Mouse (Mus musculus): ENCODE data around the gene Pgghg. TPM values are rescaled to one million over a fixed set of nuclear protein-coding genes. Genes with fewer than 3 reads are reported as not detected.
"Not testable (repeated sequence)": the region's sequence is repeated elsewhere in the genome, so short reads cannot be mapped to it uniquely, and the experiment has no call there.

Pgghg gene
- polyA plus RNA-seq, 1 experiment from 2014 or later = 23.1 TPM

DNA sequence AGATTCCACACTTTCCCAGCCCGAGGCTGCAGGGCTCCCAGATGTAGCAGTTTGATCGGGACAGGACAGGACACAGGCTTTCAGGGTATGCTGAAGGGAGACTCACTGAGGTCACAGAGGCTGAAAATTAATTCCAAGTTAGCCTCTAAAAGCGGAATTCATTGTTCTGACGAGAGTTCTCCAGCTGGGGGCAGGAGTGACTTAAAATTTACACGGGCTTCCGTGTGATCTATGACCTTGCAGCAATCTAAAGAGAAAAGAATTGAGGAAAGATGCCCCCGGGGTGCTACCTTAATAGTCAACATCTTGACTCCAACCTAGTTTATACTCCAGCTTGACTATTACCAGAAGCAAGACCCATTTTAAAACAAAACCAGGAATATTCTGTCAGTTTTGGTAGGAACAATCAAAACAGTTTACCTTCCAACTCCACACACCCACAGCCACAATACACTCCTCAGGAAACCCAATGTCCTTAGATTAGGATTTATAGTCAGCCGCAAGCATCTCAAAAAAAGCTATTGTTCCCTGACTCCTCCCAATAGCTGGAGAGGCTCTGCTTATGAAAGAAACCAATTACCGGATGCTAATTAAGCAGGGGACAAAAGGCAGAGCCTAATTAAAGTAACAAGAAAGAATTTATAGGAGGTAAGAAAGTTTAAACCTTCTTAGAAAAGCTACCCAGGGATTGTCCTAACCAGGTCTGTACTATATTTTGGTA, 18.1 kb downstream of the Pgghg start:
- H3K4me2 ChIP-seq = no peak overlapping the region
- peak overlapping the region; percentile 60 for H3K27ac ChIP-seq
- no peak for ATAC-seq (ENCODE audit: insufficient number of reproducible peaks, low FRiP score, low TSS enrichment, low read depth)
- H3K4me3 ChIP-seq = no peak overlapping the region
- H3K36me3 ChIP-seq = no peaks in the 10 kb centered on the region
- H3K27me3 ChIP-seq = no peaks in the 10 kb centered on the region
- H3K9me3 ChIP-seq = no peaks in the 10 kb centered on the region
- H3K9ac ChIP-seq = no peak overlapping the region
- WGBS = 8% methylated on average over 9 of the region's 9 CpGs
- H3K4me1 ChIP-seq = peaks cover 18% of the 10 kb centered on the region

DNA sequence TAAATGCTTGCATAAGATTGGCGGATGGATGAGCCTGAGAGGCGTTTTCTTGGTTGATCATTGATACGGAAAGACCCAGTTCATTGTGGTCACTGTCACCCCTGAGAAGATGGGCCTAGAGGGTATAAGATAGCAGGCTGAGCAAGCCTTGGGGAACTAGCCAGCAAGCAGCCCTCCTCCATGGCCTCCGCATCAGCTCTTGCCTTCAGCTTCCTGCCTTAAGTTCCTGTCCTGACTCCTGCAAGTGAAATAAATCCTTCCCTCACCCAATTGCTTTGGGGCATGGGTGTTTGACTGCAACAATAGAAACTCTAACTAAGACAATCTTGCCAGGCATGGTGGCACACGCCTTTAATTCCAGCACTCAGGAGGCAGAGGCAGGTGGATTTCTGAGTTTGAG, 18.8 kb downstream of the Pgghg start:
- Histone ChIP-seq H3K4me3 (no peak overlapping the region), H3K4me2 (no peak overlapping the region), H3K27me3 (no peaks in the 10 kb centered on the region), H3K9me3 (no peaks in the 10 kb centered on the region), H3K36me3 (no peaks in the 10 kb centered on the region), H3K4me1 (peaks cover 15% of the 10 kb centered on the region), H3K9ac (no peak overlapping the region), H3K27ac (no peak overlapping the region; the same call in 1 of the 2 replicates)
- no peak for ATAC-seq (ENCODE audit: insufficient number of reproducible peaks, low FRiP score, low TSS enrichment, low read depth)
- 75% methylated on average over 5 of the region's 5 CpGs for WGBS

DNA sequence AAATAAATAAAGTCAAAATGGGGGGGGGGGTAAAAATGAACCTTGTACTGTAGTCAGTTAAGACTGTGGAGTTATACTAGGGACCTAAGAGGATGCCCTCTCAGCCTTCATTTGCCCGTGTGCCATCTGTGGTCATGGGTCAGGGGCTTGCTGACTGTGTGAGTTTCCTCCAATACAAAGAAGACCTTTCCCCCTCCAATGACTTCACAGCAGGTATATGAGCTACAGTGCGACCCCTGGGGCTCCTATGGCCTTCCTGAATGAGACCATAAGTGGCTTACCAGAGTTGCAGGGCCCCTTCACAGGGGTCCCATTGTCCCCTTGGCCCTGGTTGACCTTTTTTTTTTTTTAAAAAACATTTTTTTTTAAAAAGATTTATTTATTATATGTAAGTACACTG, 20.2 kb downstream of the Pgghg start:
- H3K9me3 ChIP-seq = no peaks in the 10 kb centered on the region
- no peak overlapping the region for H3K4me3 ChIP-seq
- 77% methylated on average over 2 of the region's 2 CpGs for WGBS
- no peaks in the 10 kb centered on the region for H3K27me3 ChIP-seq
- H3K27ac ChIP-seq = no peak overlapping the region
- peaks cover 10% of the 10 kb centered on the region for H3K4me1 ChIP-seq
- no peaks in the 10 kb centered on the region for H3K36me3 ChIP-seq
- no peak overlapping the region for H3K4me2 ChIP-seq
- no peak for ATAC-seq (ENCODE audit: insufficient number of reproducible peaks, low FRiP score, low TSS enrichment, low read depth)
- no peak overlapping the region for H3K9ac ChIP-seq

DNA sequence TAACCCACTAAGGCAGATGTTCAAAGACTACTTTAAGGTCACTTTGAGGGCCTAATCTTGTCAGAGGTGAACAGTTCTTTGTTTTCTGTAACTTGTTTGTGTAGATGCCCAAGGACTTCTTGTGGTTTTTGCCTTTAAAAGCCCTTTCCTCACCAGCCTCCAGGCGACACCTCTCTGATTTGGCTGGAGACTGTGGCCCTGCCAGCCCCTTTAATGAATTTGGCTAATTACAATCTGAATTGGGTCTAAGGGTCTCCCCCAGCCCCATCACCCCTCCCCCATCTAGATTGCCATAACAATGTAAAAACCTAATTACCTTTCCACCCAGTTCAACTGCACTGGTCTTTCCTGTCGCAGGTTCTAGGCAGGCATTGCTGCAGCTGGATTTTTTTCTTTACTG, 21.5 kb downstream of the Pgghg start:
- H3K36me3 ChIP-seq = no peaks in the 10 kb centered on the region
- no peak overlapping the region for H3K27ac ChIP-seq
- no peaks in the 10 kb centered on the region for H3K27me3 ChIP-seq
- H3K4me2 ChIP-seq = no peak overlapping the region
- H3K4me3 ChIP-seq = no peak overlapping the region
- no peaks in the 10 kb centered on the region for H3K9me3 ChIP-seq
- WGBS = 62% methylated on average over 2 of the region's 2 CpGs
- H3K9ac ChIP-seq = no peak overlapping the region
- H3K4me1 ChIP-seq = peaks cover 8% of the 10 kb centered on the region
- no peak for ATAC-seq (ENCODE audit: insufficient number of reproducible peaks, low FRiP score, low TSS enrichment, low read depth)

DNA sequence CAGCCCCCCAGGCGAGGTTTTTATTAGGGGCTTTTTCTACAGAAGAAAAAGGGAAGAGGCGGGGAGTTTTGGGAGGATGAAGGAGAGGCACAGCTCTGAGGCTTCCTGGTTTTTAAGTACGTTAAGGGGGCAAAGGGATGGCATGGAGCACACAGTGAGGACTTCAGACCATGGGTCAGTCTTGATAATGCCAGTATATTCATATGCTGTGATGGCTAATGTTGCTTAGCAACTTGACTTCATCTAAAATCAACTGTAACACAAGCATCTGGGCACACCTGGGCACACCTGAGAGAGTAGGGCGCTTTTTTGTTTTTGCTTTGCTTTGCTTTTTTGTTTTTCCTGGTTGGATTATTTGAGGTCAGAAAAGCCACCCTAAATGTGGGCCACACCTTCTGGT, 25.7 kb downstream of the Pgghg start, which contains the start of gene Ifitm1:
TSS of gene Ifitm1 (plus strand) at position 301 of the 400 bp plus-strand sequence.
- 0 out of 2 replicates have a peak within 1 kb of the TSS, but pooled peaks have one; percentile 9 for H3K4me3 ChIP-seq
- no peak for ATAC-seq (ENCODE audit: insufficient number of reproducible peaks, low FRiP score, low TSS enrichment, low read depth)
- H3K27me3 ChIP-seq = no peaks in the 10 kb centered on the region

DNA sequence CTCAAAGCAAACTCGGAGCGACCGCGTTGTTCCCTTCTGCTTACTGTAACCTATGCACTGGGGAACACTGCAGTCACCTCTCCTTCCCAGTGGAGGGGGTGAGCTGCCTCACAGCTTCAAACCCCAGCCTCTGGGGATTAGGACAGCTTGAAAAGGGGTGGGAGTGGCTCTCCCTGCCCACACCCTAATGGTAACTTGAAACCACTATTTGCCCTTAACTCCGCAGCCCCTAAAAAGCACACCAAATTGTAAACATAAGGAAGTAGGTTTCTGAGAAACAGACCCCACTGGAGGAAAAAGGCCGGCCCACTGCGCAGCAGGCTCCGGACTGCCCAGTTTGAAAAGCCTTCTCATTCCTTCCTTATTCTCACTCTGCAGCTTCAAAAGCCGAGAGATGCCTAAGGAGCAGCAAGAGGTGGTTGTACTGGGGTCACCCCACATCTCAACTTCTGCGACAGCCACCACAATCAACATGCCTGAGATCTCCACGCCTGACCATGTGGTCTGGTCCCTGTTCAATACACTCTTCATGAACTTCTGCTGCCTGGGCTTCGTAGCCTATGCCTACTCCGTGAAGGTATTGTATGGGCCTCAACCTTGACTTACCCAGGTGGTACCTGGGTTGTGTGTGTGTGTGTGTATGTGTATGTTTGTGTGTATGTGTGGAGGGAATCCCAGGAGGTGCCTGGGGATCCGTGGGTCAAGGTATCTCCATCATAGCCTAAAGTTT, 26.8 kb downstream of the Pgghg start:
- Histone ChIP-seq H3K4me2 (peak overlapping the region; percentile 22; the same call in 1 of the 2 replicates), H3K4me3 (0 out of 2 replicates have a peak overlapping the region, but pooled peaks have one; percentile 9), H3K9ac (no peak overlapping the region), H3K9me3 (no peaks in the 10 kb centered on the region), H3K36me3 (no peaks in the 10 kb centered on the region), H3K27ac (peak overlapping the region; percentile 71), H3K27me3 (no peaks in the 10 kb centered on the region), H3K4me1 (peaks cover 31% of the 10 kb centered on the region)
- ATAC-seq (ENCODE audit: insufficient number of reproducible peaks, low FRiP score, low TSS enrichment, low read depth) = no peak
- WGBS = 10% methylated on average over 14 of the region's 14 CpGs

More for the DNA sequence above, 25.7 kb downstream of the Pgghg start, which contains the start of gene Ifitm1:
- H3K27ac ChIP-seq = peak within 1 kb of the TSS; percentile 71
- H3K9me3 ChIP-seq = no peaks in the 10 kb centered on the region
- no peaks in the 10 kb centered on the region for H3K36me3 ChIP-seq
- H3K9ac ChIP-seq = no peak within 1 kb of the TSS
- peaks cover 29% of the 10 kb centered on the region for H3K4me1 ChIP-seq
- H3K4me2 ChIP-seq = peak within 1 kb of the TSS; percentile 22; the same call in 1 of the 2 replicates
- WGBS = 90% methylated on average over 4 of the region's 4 CpGs

- H3K4me3 ChIP-seq = not testable (repeated sequence)
- Histone ChIP-seq H3K4me2 (0 out of 2 replicates have a peak overlapping the region, but pooled peaks have one; percentile 5), H3K4me1 (peaks cover 38% of the 10 kb centered on the region)
Measured at GRCm38 (mm10) chr7:140968710-140969109, 27.5 kb downstream of the Pgghg start.

DNA sequence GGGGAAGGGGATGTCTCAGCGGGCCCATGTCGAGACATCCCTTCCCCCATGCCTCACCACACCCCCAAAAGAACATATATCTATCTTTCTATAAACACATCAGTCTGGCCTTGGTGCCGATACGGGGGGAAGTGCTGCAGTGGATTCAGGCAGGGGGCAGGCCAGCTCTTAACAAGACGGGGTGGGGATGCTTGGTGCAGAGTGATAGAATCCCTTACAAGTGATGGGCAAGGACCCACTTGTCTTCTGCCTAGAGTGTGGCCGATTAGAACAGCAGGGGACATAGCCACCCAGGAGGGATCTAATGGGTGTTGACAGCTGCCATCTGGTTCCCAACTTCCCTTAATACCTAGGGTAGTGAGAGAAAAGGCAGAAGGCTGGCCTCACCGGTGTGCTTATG, 29.7 kb downstream of the Pgghg start:
- Histone ChIP-seq H3K4me1 (peaks cover 52% of the 10 kb centered on the region), H3K4me3 (no peak overlapping the region), H3K27me3 (no peaks in the 10 kb centered on the region), H3K4me2 (no peak overlapping the region), H3K9ac (no peak overlapping the region), H3K36me3 (no peaks in the 10 kb centered on the region), H3K9me3 (no peaks in the 10 kb centered on the region), H3K27ac (peak overlapping the region; percentile 82)
- no peak for ATAC-seq (ENCODE audit: insufficient number of reproducible peaks, low FRiP score, low TSS enrichment, low read depth)
- WGBS = 43% methylated on average over 7 of the region's 7 CpGs

More at GRCm38 (mm10) chr7:140968710-140969109, 27.5 kb downstream of the Pgghg start:
- ATAC-seq (ENCODE audit: insufficient number of reproducible peaks, low FRiP score, low TSS enrichment, low read depth); H3K27ac ChIP-seq; H3K9ac ChIP-seq; H3K36me3 ChIP-seq; H3K27me3 ChIP-seq; H3K9me3 ChIP-seq: not testable (repeated sequence)
- WGBS = 38% methylated on average over 3 of the region's 3 CpGs

DNA sequence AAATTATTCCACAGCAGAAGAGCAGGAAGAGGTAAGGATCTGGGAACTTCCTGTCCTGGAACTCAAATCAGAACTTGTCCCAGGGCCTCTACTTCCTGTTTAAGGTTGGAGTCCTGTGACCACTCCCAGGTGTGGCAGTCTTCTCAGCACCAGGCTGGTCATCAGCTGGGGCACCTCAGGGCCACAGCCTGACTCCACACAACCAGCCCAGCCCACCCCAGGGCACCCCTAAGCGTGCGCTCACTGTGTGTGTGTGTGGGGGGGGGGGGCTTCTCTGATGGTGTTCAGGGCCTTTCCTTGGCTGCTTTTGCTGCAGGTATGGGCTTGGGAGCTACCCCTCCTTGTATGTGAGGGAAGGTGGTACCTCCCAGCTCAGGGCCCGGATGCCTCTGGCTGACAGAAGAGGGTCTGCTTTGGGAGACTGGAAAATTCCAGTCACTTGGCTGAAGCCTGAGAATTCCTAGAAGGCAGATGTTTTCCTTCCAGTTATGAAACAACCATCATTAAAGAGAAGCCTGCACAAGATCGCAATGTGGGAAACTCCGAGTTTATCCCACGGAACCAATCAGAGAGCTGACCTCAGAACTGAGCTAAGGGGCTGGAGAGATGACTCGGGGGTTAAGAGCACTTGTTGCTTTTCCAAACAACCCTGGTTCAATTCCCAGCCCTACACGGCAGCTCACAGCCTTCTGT, 30.4 kb downstream of the Pgghg start:
- no peak overlapping the region for H3K4me2 ChIP-seq
- ATAC-seq (ENCODE audit: insufficient number of reproducible peaks, low FRiP score, low TSS enrichment, low read depth) = peak; percentile 52; the same call in 1 of the 2 replicates
- no peak overlapping the region for H3K9ac ChIP-seq
- peak overlapping the region; percentile 82 for H3K27ac ChIP-seq
- H3K36me3 ChIP-seq = no peaks in the 10 kb centered on the region
- WGBS = 39% methylated on average over 8 of the region's 8 CpGs
- H3K4me1 ChIP-seq = peaks cover 52% of the 10 kb centered on the region
- H3K27me3 ChIP-seq = no peaks in the 10 kb centered on the region
- H3K9me3 ChIP-seq = no peaks in the 10 kb centered on the region
- H3K4me3 ChIP-seq = no peak overlapping the region

DNA sequence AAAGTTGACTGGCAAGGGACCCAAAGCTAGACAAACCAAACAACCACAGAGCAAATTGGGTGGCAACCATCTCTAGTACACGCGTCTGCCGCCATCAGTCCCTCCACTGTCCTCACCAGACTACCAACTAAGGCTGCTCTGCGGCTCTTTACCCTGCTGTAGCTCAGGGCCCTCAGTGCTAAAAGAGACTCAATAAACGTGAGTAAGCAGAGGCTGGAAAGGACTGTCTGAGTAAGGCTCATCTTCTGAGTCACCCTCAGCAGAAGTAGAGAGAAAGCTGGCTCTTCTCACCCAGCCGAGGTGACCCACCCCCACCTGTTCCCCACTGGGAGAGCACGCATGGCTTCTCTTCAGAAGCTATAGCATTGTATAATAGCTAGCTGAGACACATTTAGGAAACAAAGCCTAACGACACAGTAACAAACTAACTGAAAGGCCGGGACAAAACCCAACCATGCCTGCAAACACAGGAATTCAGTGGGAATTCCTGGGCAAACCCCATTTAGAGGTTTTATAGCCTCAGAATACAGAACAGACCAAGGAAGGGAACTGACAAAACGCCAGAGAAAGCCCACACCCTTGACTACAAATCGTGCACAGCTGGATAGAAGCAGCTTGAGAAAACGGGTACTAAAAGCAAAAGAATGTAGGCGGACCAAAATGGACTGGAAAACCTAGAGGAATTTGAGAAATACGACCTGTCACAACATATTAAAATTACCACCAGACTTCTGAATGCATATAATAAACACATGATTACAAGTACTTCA, 32.4 kb downstream of the Pgghg start:
- 22% methylated on average over 14 of the region's 14 CpGs for WGBS
- Histone ChIP-seq H3K9me3 (no peaks in the 10 kb centered on the region), H3K4me3 (no peak overlapping the region), H3K4me2 (no peak overlapping the region), H3K27me3 (no peaks in the 10 kb centered on the region), H3K4me1 (peaks cover 40% of the 10 kb centered on the region), H3K27ac (peak overlapping the region; percentile 84), H3K36me3 (no peaks in the 10 kb centered on the region), H3K9ac (no peak overlapping the region)
- ATAC-seq (ENCODE audit: insufficient number of reproducible peaks, low FRiP score, low TSS enrichment, low read depth) = no peak

- Histone ChIP-seq H3K4me2 (no peak overlapping the region), H3K4me3 (no peak overlapping the region), H3K27ac (peak overlapping the region; percentile 67; the same call in 1 of the 2 replicates), H3K9ac (no peak overlapping the region), H3K9me3 (no peaks in the 10 kb centered on the region), H3K4me1 (peaks cover 36% of the 10 kb centered on the region), H3K36me3 (no peaks in the 10 kb centered on the region), H3K27me3 (no peaks in the 10 kb centered on the region)
- 27% methylated on average over 9 of the region's 9 CpGs for WGBS
- no peak for ATAC-seq (ENCODE audit: insufficient number of reproducible peaks, low FRiP score, low TSS enrichment, low read depth)
Measured at GRCm38 (mm10) chr7:140974940-140975339, 33.7 kb downstream of the Pgghg start.
